Mouse (Mus musculus): Measurements from ENCODE around the gene Tmbim1.
"Not testable (repeated sequence)": the region's sequence is repeated elsewhere in the genome, so short reads cannot be mapped to it uniquely, and the experiment has no call there.

Tmbim1 gene

GRCm38 (mm10) chr1:74305522-74305921 lies at the start of gene Tmbim1:
Tmbim1 (minus strand) TSS chr1:74305622.
- DNase-seq (ENCODE audit: low spot score), result no peak

- DNase-seq (ENCODE audit: low spot score), result no peak
Observed at GRCm38 (mm10) chr1:74353453-74354229, 48.2 kb upstream of the Tmbim1 start.

GRCm38 (mm10) chr1:74352532-74353096 lies 47.2 kb upstream of the Tmbim1 start:
- no peak for DNase-seq (ENCODE audit: low spot score)

- DNase-seq (ENCODE audit: low spot score), result no peak
Observed at GRCm38 (mm10) chr1:74351185-74351769, 45.9 kb upstream of the Tmbim1 start.

GRCm38 (mm10) chr1:74344163-74344916 lies 38.9 kb upstream of the Tmbim1 start:
- DNase-seq (ENCODE audit: low spot score), result no peak

- no peak for DNase-seq (ENCODE audit: low spot score)
Observed at GRCm38 (mm10) chr1:74343161-74343560, 37.7 kb upstream of the Tmbim1 start.

GRCm38 (mm10) chr1:74342308-74342707 lies 36.9 kb upstream of the Tmbim1 start:
- DNase-seq (ENCODE audit: low spot score), result no peak

GRCm38 (mm10) chr1:74341898-74342297 lies 36.5 kb upstream of the Tmbim1 start:
- no peak for DNase-seq (ENCODE audit: low spot score)

GRCm38 (mm10) chr1:74340992-74341391 lies 35.6 kb upstream of the Tmbim1 start:
- DNase-seq (ENCODE audit: low spot score), result not testable (repeated sequence)

- peak; percentile 35 for DNase-seq (ENCODE audit: low spot score)
Observed at GRCm38 (mm10) chr1:74340361-74340764, 34.9 kb upstream of the Tmbim1 start.

- no peak for DNase-seq (ENCODE audit: low spot score)
Observed at GRCm38 (mm10) chr1:74339917-74340316, 34.5 kb upstream of the Tmbim1 start.

- DNase-seq (ENCODE audit: low spot score), result no peak
Observed at GRCm38 (mm10) chr1:74338626-74339025, 33.2 kb upstream of the Tmbim1 start.

GRCm38 (mm10) chr1:74338013-74338412 lies 32.6 kb upstream of the Tmbim1 start:
- no peak for DNase-seq (ENCODE audit: low spot score)

GRCm38 (mm10) chr1:74337241-74337771 lies 31.9 kb upstream of the Tmbim1 start:
- DNase-seq (ENCODE audit: low spot score), result no peak

- no peak for DNase-seq (ENCODE audit: low spot score)
Observed at GRCm38 (mm10) chr1:74335436-74336170, 30.2 kb upstream of the Tmbim1 start.

GRCm38 (mm10) chr1:74335033-74335432 lies 29.6 kb upstream of the Tmbim1 start:
- DNase-seq (ENCODE audit: low spot score), result no peak

GRCm38 (mm10) chr1:74334607-74335006 lies 29.2 kb upstream of the Tmbim1 start:
- no peak for DNase-seq (ENCODE audit: low spot score)

- DNase-seq (ENCODE audit: low spot score), result no peak
Observed at GRCm38 (mm10) chr1:74332930-74333329, 27.5 kb upstream of the Tmbim1 start.

GRCm38 (mm10) chr1:74332241-74332763 lies 26.9 kb upstream of the Tmbim1 start:
- DNase-seq (ENCODE audit: low spot score), result peak; percentile 97

GRCm38 (mm10) chr1:74331046-74331681 lies 25.7 kb upstream of the Tmbim1 start:
- DNase-seq (ENCODE audit: low spot score), result no peak

GRCm38 (mm10) chr1:74329899-74330431 lies 24.5 kb upstream of the Tmbim1 start:
- DNase-seq (ENCODE audit: low spot score), result no peak
